Mouse (Mus musculus) heart, adult 2 months (tissue): Measurements from ENCODE around the gene Hic1. TPM values are rescaled to one million over a fixed set of nuclear protein-coding genes. Genes with fewer than 3 reads are reported as not detected.
A peak's percentile ranks its signal among the peaks of the same experiment; 100 is the strongest.

Source experiments
- DNase-seq, 2 experiments: peaks; one replicate each; pipeline ENCODE4 v3.0.0; 2021
- H3K27ac ChIP-seq: fragments of 200-600 bp; 2 replicates; pipeline ENCODE4 v1.8.1; 2022
- H3K27me3 ChIP-seq: fragments of 200-500 bp; 2 replicates; pipeline ENCODE4 v1.6.1; 2012; ENCODE audit warnings: mild to moderate bottlenecking, low read length, inconsistent platforms, mixed read lengths; ENCODE audit not compliant: control insufficient read depth, insufficient read depth
- H3K36me3 ChIP-seq: fragments of 200-500 bp; 2 replicates; pipeline ENCODE4 v1.6.1; 2012; ENCODE audit warnings: low read length, inconsistent platforms; ENCODE audit not compliant: control insufficient read depth, insufficient read depth
- H3K4me1 ChIP-seq: fragments of 200-500 bp; 2 replicates; pipeline ENCODE4 v1.6.1; 2011; ENCODE audit warnings: low read length; ENCODE audit not compliant: control insufficient read depth, insufficient read depth
- H3K4me3 ChIP-seq: fragments of 200-600 bp; 2 replicates; pipeline ENCODE4 v1.8.1; 2022
- H3K79me2 ChIP-seq: fragments of 200-500 bp; replicated peaks from 2 replicates; pipeline ENCODE4 v1.6.1; 2012; ENCODE audit warnings: mild to moderate bottlenecking, inconsistent platforms, low read length, moderate library complexity, mixed read lengths; ENCODE audit not compliant: control insufficient read depth, insufficient read depth
- H3K9ac ChIP-seq: fragments of 200-500 bp; 2 replicates; pipeline ENCODE4 v1.6.1; 2012; ENCODE audit warnings: low read depth, mild to moderate bottlenecking, control low read depth, inconsistent platforms, low read length, mixed read lengths
- CTCF ChIP-seq: fragments of 200-600 bp; IDR thresholded peaks from 2 replicates; pipeline ENCODE4 v1.8.1; 2022; ENCODE audit warnings: antibody characterized with exemption, mild to moderate bottlenecking, moderate library complexity
- EP300 ChIP-seq: fragments of 200-500 bp; IDR thresholded peaks from 2 replicates; pipeline ENCODE4 v1.6.1; 2011; ENCODE audit warnings: low read depth, low read length, control low read depth; ENCODE audit not compliant: insufficient read depth
- POLR2A ChIP-seq: fragments of 200-500 bp; IDR thresholded peaks from 2 replicates; pipeline ENCODE4 v1.6.1; 2011; ENCODE audit warnings: mild to moderate bottlenecking, low read depth, low read length, control low read depth; ENCODE audit not compliant: insufficient read depth
- WGBS: fragments of 180-500 bp; shearing (Covaris S2); methylation state at CpG from one replicate; pipeline ENCODE4 v1.1.7; 2018; 5-methylcytosine and 5-hydroxymethylcytosine counted together
- intact Hi-C: fragments of 180-260 bp; cut with DNase I; formaldehyde crosslinking; loops from one replicate; pipeline ENCODE4 v1.15.1; 2025
- polyA plus RNA-seq: library from polyadenylated mRNA; depleted of rRNA; stranded (reverse); fragments of >200 nt; gene quantifications from 2 replicates; pipeline ENCODE4 v1.2.3, GENCODE M21; 2012
- total RNA-seq, 2 experiments: library from RNA; stranded (reverse); gene quantifications; 2 replicates each; pipeline ENCODE4 v1.2.3; 2021

Gene Hic1
- total and polyA plus RNA-seq, 3 experiments: 12.6 to 15.5 (median 13.6) TPM

DNA sequence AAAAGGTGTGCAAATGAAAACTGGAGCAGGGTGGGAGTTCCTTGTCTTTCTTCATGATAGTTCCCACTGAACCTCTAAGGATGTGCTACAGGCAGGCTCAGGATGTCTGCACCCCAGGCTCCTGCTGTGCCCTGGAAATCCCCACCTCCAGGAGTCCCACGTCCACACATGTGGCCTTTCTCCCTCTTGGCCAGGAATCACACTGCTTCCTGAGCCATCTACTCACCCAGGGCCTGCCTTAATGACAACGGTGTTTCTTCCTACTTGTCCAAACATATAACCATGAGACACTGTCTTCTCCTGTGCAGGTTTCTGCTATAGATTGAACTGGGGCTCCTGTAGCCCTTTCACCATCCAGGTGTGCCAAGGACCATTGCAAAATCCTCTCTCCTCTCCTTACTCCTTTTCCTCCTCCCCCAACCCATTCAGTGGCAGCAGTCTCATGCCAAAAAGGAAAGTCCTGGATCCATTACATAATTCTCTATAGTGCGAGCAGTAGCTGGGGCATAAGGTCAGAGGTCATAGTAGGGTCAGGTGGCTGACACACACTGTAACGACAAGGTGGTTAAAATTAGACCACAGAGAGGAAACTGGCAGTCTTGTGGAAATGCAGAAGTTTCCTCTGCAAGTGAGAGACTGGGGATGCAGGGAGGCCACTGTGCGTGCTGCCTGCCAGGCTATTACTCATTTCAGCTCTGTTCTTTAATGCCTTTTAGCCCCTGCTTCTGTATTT is 32.5 kb downstream of the Hic1 start:
- H3K36me3 ChIP-seq: peaks cover 22% of the 10 kb centered on the region
- intact Hi-C loops: loop anchor here (2.0 kb wide), 1 partner anchor 20 kb away; no protein-coding TSS in a partner anchor
- TF ChIP-seq POLR2A (no peak), EP300 (no peak), CTCF (no peak)
- peak; percentile 41 to 52 for DNase-seq
- H3K4me1 ChIP-seq: peaks cover 57% of the 10 kb centered on the region
- WGBS: 20% methylated on average over 5 of the region's 5 CpGs
- H3K4me3 ChIP-seq: no peak overlapping the region
- H3K79me2 ChIP-seq: no peaks in the 10 kb centered on the region
- H3K27ac ChIP-seq: peak overlapping the region; percentile 90
- 0 out of 2 replicates have a peak overlapping the region, but pooled peaks have one; percentile 9 for H3K9ac ChIP-seq
- no peaks in the 10 kb centered on the region for H3K27me3 ChIP-seq

DNA sequence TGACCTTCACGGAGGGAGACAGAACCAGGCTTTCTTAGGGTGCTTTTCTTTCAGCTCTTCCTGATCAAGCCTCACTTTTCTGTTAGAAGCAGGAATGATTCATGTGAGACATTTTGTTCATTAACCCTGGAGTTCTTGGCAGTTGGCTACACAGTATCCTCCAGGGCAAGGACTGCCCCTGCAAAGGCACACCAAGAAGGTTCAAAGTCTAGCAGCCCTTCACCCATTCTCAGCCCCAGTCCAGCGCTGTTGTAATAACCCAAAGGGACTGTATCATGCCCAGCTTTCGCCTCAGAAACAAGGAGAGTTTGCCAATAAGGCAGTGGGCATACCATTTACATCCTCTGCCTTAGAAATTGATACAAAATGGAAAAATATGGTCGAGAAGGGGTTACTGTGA is 34.0 kb downstream of the Hic1 start:
- intact Hi-C loops: no loop called here
- TF ChIP-seq POLR2A: no peak
- no peak for TF ChIP-seq CTCF
- TF ChIP-seq EP300: no peak
- H3K79me2 ChIP-seq: no peaks in the 10 kb centered on the region
- H3K27me3 ChIP-seq: no peaks in the 10 kb centered on the region
- H3K4me1 ChIP-seq: peaks cover 50% of the 10 kb centered on the region
- H3K36me3 ChIP-seq: peaks cover 22% of the 10 kb centered on the region
- no peak for DNase-seq
- no peak overlapping the region for H3K4me3 ChIP-seq
- H3K27ac ChIP-seq: peak overlapping the region; percentile 79
- H3K9ac ChIP-seq: no peak overlapping the region
- 90% methylated on average over 4 of the region's 4 CpGs for WGBS

DNA sequence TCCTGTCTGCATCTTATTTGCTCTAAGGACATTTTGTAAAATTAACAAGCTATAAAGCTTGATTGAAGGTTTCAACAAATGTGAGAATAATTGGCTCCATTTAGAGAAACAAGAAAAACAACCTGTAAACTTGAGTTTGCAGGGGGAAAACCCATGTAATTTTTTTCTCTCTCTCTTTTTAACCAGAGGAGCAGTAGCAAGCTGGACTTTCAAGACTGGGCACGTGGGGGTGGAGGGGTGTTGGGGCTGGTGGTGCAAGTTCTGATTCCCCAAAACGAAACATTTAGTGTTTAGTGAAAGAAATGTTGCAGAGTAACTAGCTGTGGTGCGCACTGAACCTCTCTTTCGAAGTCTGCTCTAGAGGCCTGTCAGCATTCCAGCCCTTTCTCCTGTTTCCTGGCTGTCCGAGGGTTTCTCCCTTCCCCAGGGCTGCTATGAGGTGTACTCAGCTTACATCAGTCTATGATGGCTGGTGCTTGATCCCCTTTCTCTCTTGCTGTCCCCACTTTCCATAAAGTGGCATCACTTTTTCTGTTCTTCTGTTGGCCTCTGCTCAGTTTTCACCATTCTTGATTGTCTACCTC is 34.7 kb downstream of the Hic1 start:
- intact Hi-C loops: no loop called here
- DNase-seq: no peak
- Histone ChIP-seq H3K4me3 (no peak overlapping the region), H3K27ac (peak overlapping the region; percentile 79), H3K9ac (no peak overlapping the region), H3K4me1 (peaks cover 45% of the 10 kb centered on the region), H3K27me3 (no peaks in the 10 kb centered on the region), H3K79me2 (no peaks in the 10 kb centered on the region), H3K36me3 (peaks cover 19% of the 10 kb centered on the region)
- 46% methylated on average over 5 of the region's 5 CpGs for WGBS
- TF ChIP-seq CTCF (no peak), POLR2A (no peak), EP300 (no peak)

DNA sequence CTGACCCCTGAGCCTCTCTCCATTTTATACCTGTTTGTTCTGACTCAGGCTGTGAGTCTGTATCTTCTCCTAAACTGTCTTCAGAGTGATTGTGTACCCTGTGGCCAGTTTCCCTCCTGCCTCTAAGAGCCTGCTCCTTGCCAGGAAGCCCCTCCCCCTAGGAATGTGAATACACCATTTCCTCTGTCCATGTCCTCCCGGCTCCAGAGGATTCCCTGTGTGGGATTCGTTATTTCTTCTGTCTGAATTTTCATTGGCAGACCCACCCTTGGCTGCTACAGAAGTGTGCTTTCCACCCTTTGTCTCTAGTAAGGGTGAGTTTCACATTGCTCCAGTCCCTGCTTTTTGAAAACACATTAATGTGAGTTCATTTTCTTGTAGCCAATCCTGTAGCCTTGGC is 35.4 kb downstream of the Hic1 start:
- intact Hi-C loops: no loop called here
- Histone ChIP-seq H3K79me2 (no peaks in the 10 kb centered on the region), H3K36me3 (peaks cover 18% of the 10 kb centered on the region), H3K27me3 (no peaks in the 10 kb centered on the region), H3K9ac (0 out of 2 replicates have a peak overlapping the region, but pooled peaks have one; percentile 22), H3K27ac (peak overlapping the region; percentile 79), H3K4me1 (peaks cover 40% of the 10 kb centered on the region), H3K4me3 (no peak overlapping the region)
- TF ChIP-seq EP300 (peak; percentile 65; the same call in 1 of the 2 replicates), POLR2A (peak; percentile 53; the same call in 1 of the 2 replicates), CTCF (no peak)
- WGBS: 31% methylated on average over 2 of the region's 2 CpGs
- peak; percentile 43 to 71 for DNase-seq

DNA sequence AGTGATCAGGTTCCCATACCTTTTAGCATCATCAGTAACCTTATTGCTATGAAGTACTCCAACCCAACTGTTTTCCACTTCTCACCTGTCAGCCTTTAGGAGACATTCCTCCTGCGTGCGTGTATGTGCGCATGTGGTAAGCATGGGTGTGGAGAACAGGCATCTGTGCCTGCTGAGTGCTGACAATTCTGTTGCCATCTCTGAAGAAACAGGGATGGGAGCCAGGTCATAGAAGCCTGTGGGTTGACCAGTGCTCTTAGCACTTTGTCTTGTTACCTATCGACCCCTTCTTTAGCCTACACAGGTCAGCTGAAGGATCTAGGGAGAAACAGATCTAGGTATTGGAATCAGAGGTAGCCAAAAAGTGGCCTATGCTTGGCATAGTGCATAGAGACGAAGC is 35.9 kb downstream of the Hic1 start:
- TF ChIP-seq CTCF (no peak), EP300 (no peak), POLR2A (no peak)
- Histone ChIP-seq H3K36me3 (peaks cover 13% of the 10 kb centered on the region), H3K4me3 (no peak overlapping the region), H3K27me3 (no peaks in the 10 kb centered on the region), H3K4me1 (peaks cover 35% of the 10 kb centered on the region), H3K27ac (peak overlapping the region; percentile 79), H3K9ac (0 out of 2 replicates have a peak overlapping the region, but pooled peaks have one; percentile 22), H3K79me2 (no peaks in the 10 kb centered on the region)
- 76% methylated on average over 5 of the region's 5 CpGs for WGBS
- DNase-seq: no peak
- intact Hi-C loops: no loop called here

DNA sequence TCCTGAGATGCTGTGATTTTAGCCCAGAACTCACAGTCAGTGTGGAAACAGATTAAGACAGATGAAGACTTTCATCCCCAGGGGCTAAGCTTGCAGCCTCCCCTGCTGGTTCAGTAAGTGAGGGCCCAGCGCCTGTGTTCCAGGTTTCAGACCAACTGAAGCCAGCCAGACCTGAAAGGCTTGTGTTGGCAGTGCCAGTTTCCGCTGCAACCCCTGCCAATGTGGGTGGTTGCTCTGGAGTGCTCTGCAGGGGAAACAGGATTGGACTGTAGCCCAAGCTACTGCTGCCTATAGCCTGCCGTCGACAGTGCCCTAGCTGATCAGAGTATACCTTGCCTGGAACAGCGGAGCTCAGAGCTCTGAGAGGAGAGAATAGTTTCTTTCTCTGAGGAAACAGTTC is 37.0 kb downstream of the Hic1 start:
- Histone ChIP-seq H3K79me2 (no peaks in the 10 kb centered on the region), H3K36me3 (peaks cover 10% of the 10 kb centered on the region), H3K4me3 (no peak overlapping the region), H3K27ac (peak overlapping the region; percentile 79), H3K27me3 (no peaks in the 10 kb centered on the region), H3K9ac (peak overlapping the region; percentile 38; the same call in 1 of the 2 replicates), H3K4me1 (peaks cover 27% of the 10 kb centered on the region)
- WGBS: 31% methylated on average over 5 of the region's 5 CpGs
- TF ChIP-seq CTCF (peak; percentile 77), EP300 (peak; percentile 58; the same call in 1 of the 2 replicates), POLR2A (no peak)
- DNase-seq: peak; percentile 70 to 81
- intact Hi-C loops: no loop called here
